Mouse (Mus musculus) MEL (cell line): ENCODE results near the gene Tmem108. TPM values are rescaled to one million over a fixed set of nuclear protein-coding genes. Genes with fewer than 3 reads are reported as not detected.

Experiments used
- DNase-seq: peaks from one replicate; pipeline ENCODE4 v3.0.0; 2011; ENCODE audit warnings: low read depth, low spot score
- H3K27ac ChIP-seq: 2 replicates; pipeline ENCODE4 v1.5.1; 2012; ENCODE audit warnings: low read depth, mild to moderate bottlenecking, control low read depth, low read length, moderate library complexity; ENCODE audit not compliant: control insufficient read depth
- H3K27me3 ChIP-seq, 2 experiments: fragments of 150-350 bp in 1 of 2; sonication (generic) in 1 of 2; 2 replicates each; pipeline ENCODE4 v1.6.1; 2012; ENCODE audit warnings: low read length in 2 of 2, mild to moderate bottlenecking in 2 of 2, improper control_type of control experiment in 1 of 2, moderate library complexity in 1 of 2; ENCODE audit not compliant: insufficient read depth in 2 of 2, control insufficient read depth in 1 of 2
- H3K36me3 ChIP-seq, 2 experiments: 2 replicates each; pipeline ENCODE4 v1.6.1; 2012 to 2014; ENCODE audit warnings: low read length in 2 of 2, improper control_type of control experiment in 1 of 2, inconsistent platforms in 1 of 2, mild to moderate bottlenecking in 1 of 2; ENCODE audit not compliant: insufficient read depth in 2 of 2, control insufficient read depth in 1 of 2
- H3K4me1 ChIP-seq, 2 experiments: fragments of 150-350 bp in 1 of 2; sonication (generic) in 1 of 2; 2 replicates each; pipeline ENCODE4 v1.6.1; 2012; ENCODE audit warnings: low read length in 2 of 2, improper control_type of control experiment in 1 of 2, mild to moderate bottlenecking in 1 of 2; ENCODE audit not compliant: insufficient read depth in 2 of 2, control insufficient read depth in 1 of 2
- H3K4me3 ChIP-seq, 2 experiments: fragments of 150-350 bp in 1 of 2; sonication (generic) in 1 of 2; 2 replicates each; pipeline ENCODE4 v1.5.1; 2012; ENCODE audit warnings: low read depth in 2 of 2, low read length in 2 of 2, mild to moderate bottlenecking in 2 of 2, moderate library complexity in 2 of 2, control low read depth in 1 of 2, improper control_type of control experiment in 1 of 2; ENCODE audit not compliant: control insufficient read depth in 1 of 2, insufficient read depth in 1 of 2
- H3K79me2 ChIP-seq: 2 replicates; pipeline ENCODE4 v1.6.1; 2012; ENCODE audit warnings: mild to moderate bottlenecking, low read length, moderate library complexity; ENCODE audit not compliant: control insufficient read depth, poor library complexity, insufficient read depth
- H3K9ac ChIP-seq: 2 replicates; pipeline ENCODE4 v1.6.1; 2012; ENCODE audit warnings: low read depth, mild to moderate bottlenecking, control low read depth, low read length, moderate library complexity; ENCODE audit not compliant: control insufficient read depth, poor library complexity, severe bottlenecking
- H3K9me3 ChIP-seq: fragments of 150-350 bp; sonication (generic); replicated peaks from 2 replicates; pipeline ENCODE4 v1.6.1; 2012; ENCODE audit warnings: mild to moderate bottlenecking, low read length, improper control_type of control experiment, moderate library complexity; ENCODE audit not compliant: insufficient read depth
- E2F4 ChIP-seq: IDR thresholded peaks from 2 replicates; pipeline ENCODE4 v1.6.1; 2011; ENCODE audit warnings: low read depth, low read length, improper control_type of control experiment, borderline replicate concordance
- ELF1 ChIP-seq: IDR thresholded peaks from 2 replicates; pipeline ENCODE4 v1.6.1; 2014; ENCODE audit warnings: low read depth, mild to moderate bottlenecking, inconsistent platforms, low read length, improper control_type of control experiment, moderate library complexity
- EP300 ChIP-seq, 2 experiments: IDR thresholded peaks; 2 replicates each; pipeline ENCODE4 v1.6.1; 2011; ENCODE audit warnings: improper control_type of control experiment in 2 of 2, low read length in 2 of 2, low read depth in 1 of 2, mild to moderate bottlenecking in 1 of 2
- GABPA ChIP-seq: IDR thresholded peaks from 2 replicates; pipeline ENCODE4 v1.6.1; 2012; ENCODE audit warnings: low read depth, mild to moderate bottlenecking, inconsistent platforms, low read length, improper control_type of control experiment, moderate library complexity
- GATA1 ChIP-seq: IDR thresholded peaks from 2 replicates; pipeline ENCODE4 v1.6.1; 2011; ENCODE audit warnings: low read depth, low read length, improper control_type of control experiment
- JUND ChIP-seq: IDR thresholded peaks from 2 replicates; pipeline ENCODE4 v1.6.1; 2011; ENCODE audit warnings: low read depth, mild to moderate bottlenecking, improper control_type of control experiment, low read length
- MAFK ChIP-seq: IDR thresholded peaks from 2 replicates; pipeline ENCODE4 v1.6.1; 2011; ENCODE audit warnings: low read depth, mild to moderate bottlenecking, low read length, improper control_type of control experiment, borderline replicate concordance
- MAX ChIP-seq: IDR thresholded peaks from 2 replicates; pipeline ENCODE4 v1.6.1; 2011; ENCODE audit warnings: low read length, improper control_type of control experiment
- MYC ChIP-seq: IDR thresholded peaks from 2 replicates; pipeline ENCODE4 v1.6.1; 2011; ENCODE audit warnings: low read depth, mild to moderate bottlenecking, low read length, improper control_type of control experiment, moderate library complexity
- NELFE ChIP-seq: IDR thresholded peaks from 2 replicates; pipeline ENCODE4 v1.6.1; 2011; ENCODE audit warnings: low read depth, low read length, improper control_type of control experiment
- POLR2AphosphoS2 ChIP-seq: IDR thresholded peaks from 2 replicates; pipeline ENCODE4 v1.6.1; 2011; ENCODE audit warnings: low read length, improper control_type of control experiment
- RAD21 ChIP-seq: IDR thresholded peaks from 2 replicates; pipeline ENCODE4 v1.6.1; 2011; ENCODE audit warnings: mild to moderate bottlenecking, low read depth, low read length, improper control_type of control experiment
- RCOR1 ChIP-seq: IDR thresholded peaks from 2 replicates; pipeline ENCODE4 v1.6.1; 2012; ENCODE audit warnings: low read depth, mild to moderate bottlenecking, inconsistent platforms, low read length, improper control_type of control experiment
- SIN3A ChIP-seq: IDR thresholded peaks from 2 replicates; pipeline ENCODE4 v1.6.1; 2012; ENCODE audit warnings: low read length, improper control_type of control experiment, inconsistent platforms
- SMC3 ChIP-seq: IDR thresholded peaks from 2 replicates; pipeline ENCODE4 v1.6.1; 2011; ENCODE audit warnings: low read depth, low read length, improper control_type of control experiment
- TBP ChIP-seq: IDR thresholded peaks from 2 replicates; pipeline ENCODE4 v1.8.0; 2011; ENCODE audit warnings: low read depth, low read length, improper control_type of control experiment
- TCF12 ChIP-seq: IDR thresholded peaks from 2 replicates; pipeline ENCODE4 v1.6.1; 2014; ENCODE audit warnings: low read depth, mild to moderate bottlenecking, inconsistent platforms, low read length, improper control_type of control experiment, moderate library complexity
- UBTF ChIP-seq: IDR thresholded peaks from 2 replicates; pipeline ENCODE4 v1.6.1; 2012; ENCODE audit warnings: low read depth, mild to moderate bottlenecking, inconsistent platforms, low read length, improper control_type of control experiment, moderate library complexity, borderline replicate concordance; ENCODE audit not compliant: insufficient read depth
- ZC3H11A ChIP-seq: IDR thresholded peaks from 2 replicates; pipeline ENCODE4 v1.6.1; 2012; ENCODE audit warnings: low read depth, mild to moderate bottlenecking, inconsistent platforms, low read length, improper control_type of control experiment
- ZMIZ1 ChIP-seq: IDR thresholded peaks from 2 replicates; pipeline ENCODE4 v1.6.1; 2012; ENCODE audit warnings: low read depth, mild to moderate bottlenecking, inconsistent platforms, low read length, improper control_type of control experiment, moderate library complexity
- ZNF384 ChIP-seq: IDR thresholded peaks from 2 replicates; pipeline ENCODE4 v1.6.1; 2012; ENCODE audit warnings: low read depth, mild to moderate bottlenecking, inconsistent platforms, low read length, improper control_type of control experiment
- polyA plus RNA-seq, 2 experiments: library from polyadenylated mRNA; stranded (reverse) in 1 of 2; unstranded in 1 of 2; fragments of >175 nt in 1 of 2; fragments of >200 nt in 1 of 2; gene quantifications; 2 replicates each; pipeline versions ENCODE4 v1.2.1 to v1.2.4; 2012; ENCODE audit warnings: low replicate concordance in 2 of 2, low read depth in 1 of 2; ENCODE audit not compliant: insufficient read length in 2 of 2, insufficient read depth in 1 of 2, missing spikeins in 1 of 2
- total RNA-seq: library from RNA; depleted of rRNA; stranded (reverse); fragments of 300-350 nt; gene quantifications from 2 replicates; pipeline ENCODE4 v1.2.3, GENCODE M21; 2012

Gene Tmem108
- total and polyA plus RNA-seq, 3 experiments: not detected

- Histone ChIP-seq H3K27me3 (no peaks in the 10 kb centered on the region), H3K9me3 (no peaks in the 10 kb centered on the region)
- DNase-seq: no peak
- no peak for TF ChIP-seq TCF12
- no peak for TF ChIP-seq ELF1
- TF ChIP-seq ZNF384: no peak
- TF ChIP-seq RAD21: no peak
- TF ChIP-seq JUND: no peak
- TF ChIP-seq MAFK: no peak
- TF ChIP-seq EP300 (IDR thresholded peaks at IDR 0.05; ENCODE audit: low read depth in 1 of 2, low read length in 2 of 2): no peak
- TF ChIP-seq, all 39 proteins: peak for 0
- Histone ChIP-seq H3K36me3 (no peaks in the 10 kb centered on the region), H3K9ac (no peak overlapping the region), H3K4me1 (no peaks in the 10 kb centered on the region), H3K4me3 (no peak overlapping the region), H3K27ac (no peak overlapping the region), H3K79me2 (no peaks in the 10 kb centered on the region)
Observed at GRCm38 (mm10) chr9:103639413-103639812, 122.2 kb downstream of the Tmem108 start.

DNA sequence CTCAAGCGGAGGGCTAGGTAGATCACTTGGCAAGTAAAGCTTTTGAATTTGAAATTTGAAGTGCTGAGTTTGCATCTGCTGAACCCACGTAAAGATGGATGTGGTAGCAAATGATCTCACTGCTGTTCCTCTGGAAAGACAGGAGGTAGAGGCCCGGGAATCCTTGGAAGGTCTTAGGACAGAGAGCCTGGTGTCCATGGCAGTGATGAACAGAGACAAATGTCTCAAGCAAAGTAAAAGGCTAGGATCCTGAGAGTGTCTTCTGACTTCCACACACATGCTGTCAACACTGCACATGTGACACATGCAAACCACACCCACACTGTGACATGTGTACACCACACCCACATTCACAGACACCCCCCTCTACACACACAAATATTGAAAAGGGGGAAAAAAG, 124.2 kb downstream of the Tmem108 start:
- Histone ChIP-seq H3K79me2 (no peaks in the 10 kb centered on the region), H3K4me1 (no peaks in the 10 kb centered on the region)
- TF ChIP-seq SMC3 (no peak), POLR2AphosphoS2 (no peak), E2F4 (no peak), RCOR1 (no peak), GATA1 (no peak), ZC3H11A (no peak), EP300 (IDR thresholded peaks at IDR 0.05; ENCODE audit: low read depth in 1 of 2, low read length in 2 of 2) (no peak), ZNF384 (no peak), GABPA (no peak), SIN3A (no peak), MYC (no peak), RAD21 (no peak), ELF1 (no peak), NELFE (no peak), UBTF (no peak), TBP (no peak), ZMIZ1 (no peak), MAX (no peak)
- TF ChIP-seq, all 39 proteins: peak for 0
- Histone ChIP-seq H3K27ac (no peak overlapping the region), H3K4me3 (no peak overlapping the region), H3K36me3 (no peaks in the 10 kb centered on the region), H3K9me3 (no peaks in the 10 kb centered on the region), H3K9ac (no peak overlapping the region), H3K27me3 (no peaks in the 10 kb centered on the region)
- no peak for DNase-seq
